Mouse (Mus musculus) cerebellum, adult (tissue): ENCODE measurements at regions not wholly inside any gene's neighbourhood (a gene's known extent, or its start where the extent isn't known, plus 50 kb on each side); places are given as distances from the start of the nearest gene placed in this dataset.

Experiments used
- ATAC-seq: cut with Nextera tagmentation; 2 replicates; pipeline ENCODE4 v1.9.2; 2017; ENCODE audit warnings: mild to moderate bottlenecking, moderate library complexity, mixed read lengths; ENCODE audit not compliant: insufficient number of reproducible peaks, low FRiP score, low TSS enrichment

DNA sequence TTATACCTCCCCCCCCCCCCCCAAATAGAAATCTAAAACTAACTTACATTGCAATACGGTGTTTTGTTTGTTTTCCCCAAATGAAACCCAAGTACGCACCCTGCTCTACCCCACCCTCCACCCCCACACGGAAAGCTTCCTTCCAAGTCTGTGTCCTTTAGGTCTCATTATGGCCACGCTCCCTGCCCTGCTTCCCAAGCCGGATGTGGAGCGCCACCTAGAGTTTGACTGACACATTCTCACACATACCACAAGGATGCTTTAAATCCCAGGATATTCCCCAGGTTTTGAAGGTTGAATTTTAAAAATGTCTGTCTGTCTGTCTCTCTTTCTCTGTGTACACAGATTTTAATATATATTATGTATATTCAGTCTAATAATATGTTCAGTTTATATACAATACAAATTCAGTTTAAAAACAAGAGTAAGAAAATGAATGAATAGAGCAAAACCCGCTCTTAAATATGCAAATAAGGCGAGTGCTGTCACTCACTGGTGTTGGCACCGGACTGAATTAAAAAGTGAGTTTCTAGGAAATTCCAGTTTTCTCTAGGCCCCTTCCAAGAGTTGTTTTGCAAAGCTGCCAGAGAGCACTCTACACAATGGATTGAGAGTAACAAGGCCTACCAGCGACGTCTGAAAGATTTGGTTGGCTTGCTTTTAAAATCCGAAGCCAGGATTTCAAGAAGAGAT lies 190.9 kb upstream of the Hmga2 start:
- ATAC-seq = no peak

DNA sequence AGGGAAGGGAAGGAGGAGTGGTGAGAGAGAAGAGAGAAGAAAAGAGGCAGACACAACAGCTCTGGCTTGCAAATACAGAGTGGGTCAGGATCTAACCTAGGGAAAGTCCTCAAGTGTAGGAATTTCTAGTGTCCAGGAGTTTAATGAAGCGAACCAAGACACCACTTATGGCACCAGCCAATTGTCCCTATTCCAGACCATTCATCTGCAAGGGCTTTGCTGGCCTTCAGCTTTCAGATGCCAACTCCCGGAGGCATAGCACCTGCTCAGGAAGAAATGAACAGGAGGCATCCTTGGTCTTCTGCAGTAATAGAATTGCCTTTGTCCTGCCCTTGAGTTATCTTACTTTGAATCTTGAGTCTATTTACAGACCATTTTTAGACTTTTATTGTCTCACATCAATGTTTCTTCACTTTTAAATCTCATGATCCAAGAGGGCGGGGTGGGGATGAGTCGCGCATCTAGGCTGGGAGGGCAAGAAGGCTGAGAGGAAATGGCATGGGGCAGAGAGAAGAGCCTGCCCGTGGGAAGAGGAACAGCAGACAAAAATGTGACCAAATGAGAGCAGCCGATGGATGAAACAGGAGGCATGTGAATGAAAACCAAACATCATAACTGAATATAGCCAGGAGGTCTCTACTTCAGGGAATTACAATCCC lies 190.1 kb upstream of the Hmga2 start:
- peak; percentile 67 for ATAC-seq

DNA sequence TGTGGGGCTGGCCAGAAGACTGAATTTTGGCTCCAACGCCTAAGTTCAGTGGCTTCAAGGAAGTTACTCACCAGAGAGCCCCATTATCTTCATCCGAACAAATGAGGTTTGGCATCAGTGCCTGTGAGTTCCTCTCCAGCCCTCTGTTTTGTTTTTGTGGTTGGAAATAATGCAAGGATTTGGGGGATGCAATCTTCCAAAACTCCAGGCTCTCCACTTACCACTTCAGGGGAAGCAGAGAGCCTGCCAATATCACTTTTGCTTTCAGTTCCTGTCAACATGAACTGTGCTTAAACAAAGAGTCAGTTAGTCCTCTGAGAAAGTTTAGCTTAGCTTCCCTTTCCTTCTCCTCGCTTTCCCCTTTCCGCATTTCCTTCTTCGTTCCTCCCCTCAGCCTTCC lies 189.4 kb upstream of the Hmga2 start:
- ATAC-seq = no peak

DNA sequence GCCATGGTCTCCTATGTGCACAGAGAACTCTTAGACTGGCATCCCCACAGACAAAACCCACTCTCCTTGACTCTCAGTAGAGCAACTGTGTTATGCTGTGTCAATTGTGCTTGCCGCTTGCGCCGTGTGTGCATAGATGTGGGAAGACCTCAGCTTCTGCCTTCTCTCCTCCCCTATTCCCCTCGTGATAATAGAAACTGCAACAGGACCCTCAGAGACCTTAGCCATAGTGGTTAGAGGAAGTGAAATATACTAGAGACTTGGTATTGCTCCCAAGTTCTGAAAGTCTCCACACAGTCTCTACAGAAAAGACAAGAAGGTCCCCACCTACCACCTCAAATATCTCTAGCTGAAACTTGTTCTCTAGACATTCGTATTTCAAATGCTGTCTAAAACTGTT lies 188.2 kb upstream of the Hmga2 start:
- no peak for ATAC-seq

GRCm38 (mm10) chr10:120663396-120663795 lies 187.1 kb upstream of the Hmga2 start:
- ATAC-seq = no peak

GRCm38 (mm10) chr10:120660503-120660902 lies 184.2 kb upstream of the Hmga2 start:
- ATAC-seq = no peak

DNA sequence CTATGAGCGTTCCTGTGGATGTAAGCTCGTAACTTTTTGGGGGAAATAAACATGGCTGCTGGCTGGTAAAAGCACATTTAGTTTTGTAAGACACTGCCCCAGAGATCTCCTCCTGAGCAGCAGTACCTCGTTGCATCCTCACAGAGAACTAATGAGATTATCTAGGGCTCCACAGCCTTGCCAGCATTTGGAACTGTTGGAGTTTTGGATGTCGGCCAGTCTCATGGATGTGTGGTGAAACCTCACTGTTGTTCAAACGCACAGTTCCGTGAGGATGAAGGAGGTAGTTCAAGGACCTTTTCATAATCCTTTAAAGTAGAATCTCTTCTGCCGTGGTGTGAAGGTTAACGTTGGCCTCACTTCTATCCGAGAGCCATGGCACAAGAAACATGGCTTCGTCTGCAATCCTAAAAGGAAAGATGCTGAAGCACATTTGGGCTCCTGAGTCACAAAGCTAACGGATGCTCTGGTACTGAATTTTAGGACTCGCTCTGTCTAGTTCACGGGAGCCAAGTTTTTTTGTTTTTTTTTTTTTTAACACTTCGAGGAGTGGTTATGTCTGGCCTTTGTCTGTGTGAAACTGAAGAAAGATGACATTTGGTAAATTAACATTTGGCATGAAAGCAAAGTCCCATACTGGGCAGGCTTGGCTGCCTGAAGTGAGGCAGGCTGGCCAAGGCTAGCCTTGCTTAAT lies 179.1 kb upstream of the Hmga2 start:
- peak; percentile 77 for ATAC-seq

DNA sequence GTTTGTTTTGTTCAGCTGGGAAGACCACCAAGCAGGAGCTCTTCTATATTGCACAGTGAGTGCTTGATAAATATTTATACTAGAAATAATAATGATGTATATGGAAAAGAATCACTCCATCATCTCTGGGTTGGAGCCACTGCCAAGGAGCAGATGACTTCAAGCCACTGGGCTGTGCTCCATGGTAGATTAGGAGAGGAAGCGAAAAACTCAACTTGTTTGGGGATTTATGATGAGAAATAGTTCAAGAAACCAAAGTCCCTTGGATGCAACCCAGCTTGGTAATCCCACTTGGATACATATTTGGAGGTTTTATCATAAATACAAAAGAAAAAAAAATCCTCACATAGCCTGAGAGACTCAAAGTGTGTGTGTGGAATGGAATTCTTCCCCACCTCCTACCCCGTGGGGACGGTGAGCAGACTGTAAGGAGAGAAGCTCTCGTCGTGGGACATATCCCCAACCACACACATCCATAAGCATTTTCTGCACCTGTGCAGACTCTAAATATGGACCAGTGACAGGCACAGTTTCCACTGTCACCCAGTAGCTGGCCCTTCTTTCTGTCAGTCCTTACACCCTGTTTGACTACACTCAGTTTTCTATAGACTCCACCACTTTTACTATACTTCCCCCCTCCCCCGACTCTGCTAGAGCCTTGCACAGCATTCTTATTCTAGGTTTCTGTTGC lies 176.4 kb upstream of the Hmga2 start:
- no peak for ATAC-seq

DNA sequence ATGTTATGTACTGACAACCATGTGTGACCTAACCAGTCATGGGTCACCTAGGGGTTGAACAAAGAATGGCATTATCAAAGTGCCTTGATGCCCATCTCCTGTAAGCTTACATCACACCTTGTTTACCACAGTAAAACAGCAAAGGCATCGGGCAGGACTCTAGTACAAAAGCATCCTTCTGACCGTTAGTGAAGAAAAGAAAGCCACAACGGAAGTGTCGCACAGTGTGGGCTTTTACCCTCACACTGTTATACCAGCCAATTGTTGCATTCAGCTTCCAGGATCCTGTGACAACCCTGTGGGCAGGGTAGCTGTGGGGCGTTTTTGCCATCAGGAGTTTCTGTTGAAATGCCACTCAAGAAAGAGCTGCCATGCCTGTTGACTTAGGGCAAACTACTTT lies 175.6 kb upstream of the Hmga2 start:
- no peak for ATAC-seq

DNA sequence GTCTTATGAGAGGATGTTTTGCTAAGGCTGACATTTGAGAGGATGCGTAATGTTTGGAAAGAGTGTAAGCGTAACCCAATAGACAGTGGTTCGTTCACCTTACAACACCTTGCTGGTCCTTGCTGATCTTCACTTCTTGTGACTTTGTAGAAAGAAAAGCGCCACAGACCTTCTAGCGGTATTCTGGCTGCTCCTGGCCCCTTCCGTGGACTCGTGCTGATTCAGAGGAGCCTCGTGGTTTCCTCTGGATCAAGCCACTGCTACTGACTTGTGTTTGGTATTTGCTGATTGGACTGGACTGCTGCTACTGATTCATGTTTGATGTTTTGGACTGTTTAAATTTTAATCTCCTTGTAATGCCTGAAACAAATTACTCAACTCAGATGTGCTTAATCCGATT lies 174.1 kb upstream of the Hmga2 start:
- ATAC-seq = no peak

GRCm38 (mm10) chr10:120648741-120649140 lies 172.5 kb upstream of the Hmga2 start:
- ATAC-seq = no peak

DNA sequence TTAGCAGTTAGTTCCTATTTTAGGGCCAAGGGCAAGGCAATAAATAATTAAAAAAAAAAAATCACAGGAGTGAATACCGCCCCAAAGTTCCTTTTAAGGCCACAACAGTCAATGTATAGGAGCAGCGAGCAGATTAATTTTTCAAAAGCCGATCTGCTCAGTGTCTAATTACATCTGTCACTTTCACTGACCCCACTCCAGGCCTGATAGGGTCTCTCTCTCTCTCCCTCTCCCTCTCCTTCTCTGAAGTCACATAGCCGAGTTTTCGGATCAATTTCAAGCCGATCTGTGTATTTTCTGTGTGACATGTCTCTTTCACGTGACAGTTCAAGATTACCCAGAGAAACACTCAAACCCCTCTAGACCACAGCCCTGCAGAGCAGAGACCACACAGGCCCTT lies 171.8 kb upstream of the Hmga2 start:
- no peak for ATAC-seq

GRCm38 (mm10) chr10:120647323-120647722 lies 171.1 kb upstream of the Hmga2 start:
- ATAC-seq = no peak

DNA sequence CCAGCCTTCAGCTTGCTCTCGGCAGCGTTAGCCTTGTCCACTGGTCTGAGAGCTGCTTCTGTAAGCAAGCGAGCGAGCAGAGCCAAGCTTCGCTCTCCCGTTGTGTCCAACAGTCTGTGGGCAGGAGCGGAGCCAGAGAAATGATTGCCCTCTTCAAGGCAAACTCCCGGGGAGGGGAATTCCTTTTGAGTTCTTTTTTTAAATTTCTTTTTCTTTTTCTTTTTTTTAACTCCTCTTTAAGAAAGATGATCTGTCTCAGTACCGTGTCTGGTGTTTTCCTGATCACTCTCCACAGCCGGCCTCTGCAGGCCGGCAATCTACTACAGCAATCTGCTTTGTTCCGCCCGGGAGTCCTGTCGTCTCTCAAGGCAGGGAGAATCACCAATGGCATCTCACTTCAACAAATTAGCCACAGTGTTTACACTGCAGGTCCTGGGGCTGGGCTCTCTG lies 170.6 kb upstream of the Hmga2 start:
- 0 out of 2 replicates have a peak, but pooled peaks have one; percentile 52 for ATAC-seq

DNA sequence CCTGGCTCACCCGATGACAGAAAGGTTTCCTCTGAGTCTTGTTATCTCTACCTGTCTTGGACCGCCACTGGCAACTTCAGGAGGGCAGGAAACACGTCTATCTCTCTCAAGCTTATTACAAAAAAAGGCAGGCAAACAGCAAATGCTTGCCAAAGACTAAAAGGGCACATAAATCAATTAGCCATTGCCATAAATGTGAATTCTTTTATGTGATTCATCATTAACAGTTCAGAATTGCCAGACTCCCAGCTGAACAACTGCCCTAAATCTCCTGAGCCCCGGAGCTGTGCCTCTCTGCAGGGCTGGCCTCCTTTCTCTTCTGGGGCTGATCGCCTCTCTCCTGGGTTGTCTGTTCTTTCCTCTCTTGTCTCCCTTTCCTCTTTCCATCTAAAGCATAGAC lies 164.6 kb upstream of the Hmga2 start:
- ATAC-seq = no peak

DNA sequence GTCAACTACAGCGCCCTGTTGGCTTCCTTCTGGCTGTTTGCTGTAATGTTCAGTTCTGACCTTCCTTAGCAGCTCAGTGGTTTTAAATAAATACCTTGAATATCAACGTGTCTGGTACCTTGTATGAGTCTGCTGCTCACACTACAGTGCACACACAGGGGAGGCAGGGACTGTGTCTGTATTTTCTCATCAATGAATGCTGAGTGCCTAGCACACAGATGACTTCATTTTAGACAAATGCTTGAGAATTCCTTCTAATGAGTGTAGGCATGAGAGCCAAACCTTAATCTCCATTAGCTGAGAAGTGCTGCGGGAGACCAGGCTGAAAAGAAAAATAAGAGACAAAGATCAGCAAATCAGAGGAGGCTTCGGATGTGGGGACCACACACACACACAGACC lies 162.0 kb upstream of the Hmga2 start:
- no peak for ATAC-seq

- peak; percentile 89 for ATAC-seq
Measured at GRCm38 (mm10) chr10:120635818-120636543, 159.7 kb upstream of the Hmga2 start.

DNA sequence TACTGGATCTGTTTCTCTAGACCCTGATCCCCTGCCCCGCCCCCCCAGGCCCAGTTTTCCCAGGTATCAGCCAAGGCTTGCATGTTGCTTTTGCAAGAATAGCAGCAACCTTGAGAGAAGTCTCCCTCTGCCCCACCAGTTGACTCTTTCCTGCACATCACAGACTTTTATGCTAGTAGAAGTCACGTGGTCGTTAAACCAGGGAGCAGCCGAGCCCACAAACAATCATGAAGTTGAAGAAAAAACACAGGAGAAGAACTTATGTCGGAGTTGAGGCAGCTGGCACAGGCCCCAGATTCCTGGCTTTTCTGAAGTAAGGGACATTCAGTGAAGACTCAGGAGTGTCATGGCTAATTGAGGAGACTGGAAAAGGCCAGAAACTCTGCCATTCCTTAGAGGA lies 158.9 kb upstream of the Hmga2 start:
- no peak for ATAC-seq

GRCm38 (mm10) chr10:120632071-120632470 lies 155.8 kb upstream of the Hmga2 start:
- no peak for ATAC-seq

- no peak for ATAC-seq
Measured at GRCm38 (mm10) chr10:120628066-120628465, 151.8 kb upstream of the Hmga2 start.
